Mouse (Mus musculus): ENCODE results near the gene Slc38a3.

GRCm38 (mm10) chr9:107667219-107667618, 2.1 kb downstream of the Slc38a3 start:
- TF ChIP-seq CTCF (IDR thresholded peaks at IDR 0.05; ENCODE audit: low read depth) (no peak), EP300 (IDR thresholded peaks at IDR 0.05; ENCODE audit: low read depth) (no peak)

Measured in liver, embryonic 14.5 days (tissue).